Mouse (Mus musculus): ENCODE data around the gene Gm527. TPM values are rescaled to one million over a fixed set of nuclear protein-coding genes. Genes with fewer than 3 reads are reported as not detected.

The Gm527 gene
- 1 to 10 TPM; 1.8 to 3.3 (median 2.9) TPM for total RNA-seq (2022)

- peak; percentile 95 for DNase-seq (ENCODE audit: low spot score)
These were observed at the start of gene Gm527 for GRCm38 (mm10) chr12:64917578-64918471. Gm527 (plus strand) TSS chr12:64917906.

GRCm38 (mm10) chr12:64871103-64871502 lies 46.6 kb upstream of the Gm527 start:
- no peak for DNase-seq (ENCODE audit: low spot score)

- peak; percentile 13 for DNase-seq (ENCODE audit: low spot score)
These were observed 20.5 kb upstream of the Gm527 start for GRCm38 (mm10) chr12:64897060-64897730.

GRCm38 (mm10) chr12:64902506-64902905 lies 15.2 kb upstream of the Gm527 start:
- DNase-seq (ENCODE audit: low spot score), result peak; percentile 50

- DNase-seq (ENCODE audit: low spot score), result peak; percentile 24
These were observed 14.5 kb upstream of the Gm527 start for GRCm38 (mm10) chr12:64903186-64903585.

- no peak for DNase-seq (ENCODE audit: low spot score)
These were observed 4.7 kb upstream of the Gm527 start for GRCm38 (mm10) chr12:64912996-64913395.

GRCm38 (mm10) chr12:64916735-64917134 lies 971 bp upstream of the Gm527 start:
- no peak for DNase-seq (ENCODE audit: low spot score)

GRCm38 (mm10) chr12:64937493-64937892 lies 19.8 kb downstream of the Gm527 start:
- no peak for DNase-seq (ENCODE audit: low spot score)

- no peak for DNase-seq (ENCODE audit: low spot score)
These were observed 46.9 kb downstream of the Gm527 start for GRCm38 (mm10) chr12:64964560-64964959.

GRCm38 (mm10) chr12:64965124-64966026 lies 47.7 kb downstream of the Gm527 start, which contains the start of the genes Klhl28 and Togaram1:
Klhl28 (minus strand) TSS chr12:64965534.
Togaram1 (plus strand) TSS chr12:64965804.
- peak; percentile 100 for DNase-seq (ENCODE audit: low spot score)

- peak; percentile 21 for DNase-seq (ENCODE audit: low spot score)
These were observed 48.5 kb downstream of the Gm527 start for GRCm38 (mm10) chr12:64966101-64966631.

GRCm38 (mm10) chr12:64966652-64967435 lies 49.1 kb downstream of the Gm527 start:
- no peak for DNase-seq (ENCODE audit: low spot score)

- DNase-seq (ENCODE audit: low spot score), result peak; percentile 26
These were observed 49.8 kb downstream of the Gm527 start for GRCm38 (mm10) chr12:64967470-64967869.

GRCm38 (mm10) chr12:64968067-64968466 lies 50.4 kb downstream of the Gm527 start:
- no peak for DNase-seq (ENCODE audit: low spot score)

- DNase-seq (ENCODE audit: low spot score), result no peak
These were observed 53.7 kb downstream of the Gm527 start for GRCm38 (mm10) chr12:64971399-64971798.

GRCm38 (mm10) chr12:64972063-64972462 lies 54.4 kb downstream of the Gm527 start:
- no peak for DNase-seq (ENCODE audit: low spot score)
